Mouse (Mus musculus) gastrocnemius, adult 18-20 months (tissue): ENCODE data around the gene Slc51b. TPM values are rescaled to one million over a fixed set of nuclear protein-coding genes. Genes with fewer than 3 reads are reported as not detected.
A peak's percentile ranks its signal among the peaks of the same experiment; 100 is the strongest.

Source experiments
- DNase-seq: peaks from one replicate; pipeline ENCODE4 v3.0.0; 2021; ENCODE audit warnings: low spot score
- total RNA-seq, 2 experiments: library from RNA; stranded (reverse); gene quantifications; 2 replicates each; pipeline ENCODE4 v1.2.3; 2021

Gene Slc51b
- total RNA-seq, 2 experiments from 2014 or later: not detected

GRCm38 (mm10) chr9:65374468-65375162 is 48.1 kb downstream of the Slc51b start:
- DNase-seq: peak; percentile 82

GRCm38 (mm10) chr9:65372449-65372848 is 50.3 kb downstream of the Slc51b start:
- peak; percentile 49 for DNase-seq

GRCm38 (mm10) chr9:65371756-65372155 is 51.0 kb downstream of the Slc51b start:
- DNase-seq: no peak

- no peak for DNase-seq
Observed at GRCm38 (mm10) chr9:65365721-65366120, 57.0 kb downstream of the Slc51b start.

GRCm38 (mm10) chr9:65363684-65364083 is 59.1 kb downstream of the Slc51b start:
- no peak for DNase-seq

Other genes with a start within 250 kb of the Slc51b start
- gene Parp16, start 227.6 kb downstream of the Slc51b start, total RNA-seq: 1 to 10 TPM; 3.6 to 3.7 TPM
- gene Cilp, start 157.8 kb downstream of the Slc51b start, total RNA-seq: 10 to 100 TPM; 20.6 to 30.0 TPM
- gene Clpx, start 128.7 kb downstream of the Slc51b start, total RNA-seq: 10 to 100 TPM; 61.6 to 63.1 TPM
- 10 to 100 TPM; 14.6 to 22.2 TPM for gene Pdcd7, start 76.9 kb downstream of the Slc51b start, total RNA-seq
- gene Ubap1l, start 61.9 kb downstream of the Slc51b start, total RNA-seq: under 1 TPM; 0.64 to 0.71 TPM
- 10 to 100 TPM; 10.7 to 11.6 TPM for gene Kbtbd13, start 31.3 kb downstream of the Slc51b start, total RNA-seq
- 1 to 10 TPM; 2.5 to 3.7 TPM for gene Rasl12, start 24.4 kb downstream of the Slc51b start, total RNA-seq
- 1 to 10 TPM; 4.7 to 6.5 TPM for gene Mtfmt, start 12.8 kb upstream of the Slc51b start, total RNA-seq
- gene Spg21, start 38.0 kb upstream of the Slc51b start, total RNA-seq: 1 to 10 TPM; 5.5 to 9.1 TPM
- gene Ankdd1a, start 97.2 kb upstream of the Slc51b start, total RNA-seq: not detected
- 1 to 10 TPM; 2.2 to 5.4 TPM for gene Plekho2, start 157.1 kb upstream of the Slc51b start, total RNA-seq
- not detected for gene Pif1, start 164.2 kb upstream of the Slc51b start, total RNA-seq
- gene Rbpms2, start 206.7 kb upstream of the Slc51b start, total RNA-seq: 1 to 10 TPM; 1.5 to 2.3 TPM
- 100 to 1,000 TPM; 223 to 247 TPM for gene Oaz2, start 245.0 kb upstream of the Slc51b start, total RNA-seq